Mouse (Mus musculus) neural tube, embryonic 13.5 days (tissue): ENCODE measurements around the gene Jade3. TPM values are rescaled to one million over a fixed set of nuclear protein-coding genes. Genes with fewer than 3 reads are reported as not detected.
"Not testable (repeated sequence)": the region's sequence is repeated elsewhere in the genome, so short reads cannot be mapped to it uniquely, and the experiment has no call there.

ENCODE experiments used
- ATAC-seq: fragments of 200-750 bp; cut with Nextera tagmentation; 2 replicates; pipeline ENCODE4 v1.8.0; 2017; ENCODE audit warnings: low read depth, mild to moderate bottlenecking, moderate TSS enrichment, moderate library complexity
- H3K27ac ChIP-seq: fragments of 300-500 bp; sonication (generic); replicated peaks from 2 replicates; pipeline ENCODE4 v1.5.1; 2015; ENCODE audit warnings: moderate library complexity, mild to moderate bottlenecking, inconsistent platforms
- H3K27me3 ChIP-seq: fragments of 300-500 bp; sonication (generic); 2 replicates; pipeline ENCODE4 v1.6.1; 2015; ENCODE audit warnings: mild to moderate bottlenecking, inconsistent platforms
- H3K36me3 ChIP-seq: fragments of 300-500 bp; sonication (generic); 2 replicates; pipeline ENCODE4 v1.6.1; 2015; ENCODE audit warnings: mild to moderate bottlenecking, inconsistent platforms
- H3K4me1 ChIP-seq: fragments of 300-500 bp; sonication (generic); replicated peaks from 2 replicates; pipeline ENCODE4 v1.6.1; 2015; ENCODE audit warnings: inconsistent platforms
- H3K4me2 ChIP-seq: fragments of 300-500 bp; sonication (generic); 2 replicates; pipeline ENCODE4 v1.6.1; 2015; ENCODE audit warnings: inconsistent platforms, mild to moderate bottlenecking, moderate library complexity
- H3K4me3 ChIP-seq: fragments of 300-500 bp; sonication (generic); 2 replicates; pipeline ENCODE4 v1.5.1; 2015; ENCODE audit warnings: mild to moderate bottlenecking, inconsistent platforms
- H3K9ac ChIP-seq: fragments of 300-500 bp; sonication (generic); 2 replicates; pipeline ENCODE4 v1.6.1; 2015; ENCODE audit warnings: moderate library complexity, mild to moderate bottlenecking, inconsistent platforms
- H3K9me3 ChIP-seq: fragments of 300-500 bp; sonication (generic); 2 replicates; pipeline ENCODE4 v1.6.1; 2016; ENCODE audit warnings: inconsistent platforms
- WGBS: fragments of 180-500 bp; shearing (Covaris S2); methylation state at CpG from one replicate; pipeline ENCODE4 v1.1.7; 2015; 5-methylcytosine and 5-hydroxymethylcytosine counted together
- polyA plus RNA-seq: library from polyadenylated mRNA; unstranded; fragments of >200 nt; fragmentation: Nextera tagmentation; extraction: Ambion mirVana; gene quantifications from 2 replicates; pipeline ENCODE4 v1.2.1, GENCODE M21; 2015

Jade3 gene
- polyA plus RNA-seq = 4.9 and 5.8 TPM in 2 replicates

DNA sequence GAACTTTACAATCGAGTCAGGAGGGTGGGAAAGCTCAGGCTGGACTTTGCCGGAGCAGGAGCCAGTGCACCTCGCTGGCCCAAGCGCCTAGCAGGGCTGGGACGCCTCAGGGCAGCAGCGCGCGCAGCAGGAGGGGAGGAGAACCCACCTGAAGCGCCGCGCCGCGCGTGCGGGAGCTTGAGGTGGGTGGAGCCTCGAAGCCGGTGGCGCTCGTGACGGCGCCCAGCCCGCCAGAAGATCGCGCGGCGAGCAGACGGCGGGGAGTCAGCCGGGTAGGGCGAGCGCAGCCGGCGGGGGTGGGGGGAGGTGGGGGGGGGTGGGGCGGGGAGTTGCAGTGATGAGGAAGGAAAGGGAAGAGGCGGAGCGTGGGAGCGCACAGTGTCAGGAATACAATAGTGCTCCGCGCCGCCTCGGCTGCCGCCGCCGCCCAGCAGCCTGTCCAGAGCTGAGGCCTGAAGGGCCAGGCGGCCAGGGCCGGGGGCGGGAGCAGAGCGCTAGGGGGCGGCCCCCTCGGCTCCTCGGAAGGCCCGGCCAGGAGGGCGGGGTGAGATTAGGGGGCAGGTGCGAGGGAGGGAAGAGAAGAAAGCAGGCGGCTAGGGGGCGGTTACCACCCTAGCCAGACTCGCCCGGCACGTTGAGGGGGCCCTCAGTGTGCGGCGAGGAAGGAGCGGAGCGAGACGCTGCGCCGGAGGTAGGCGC is at the start of gene Jade3:
Jade3 (plus strand) TSS at position 549 of the 699 bp plus-strand sequence.
- no peaks in the 10 kb centered on the region for H3K27me3 ChIP-seq
- peaks cover 8% of the 10 kb centered on the region for H3K4me1 ChIP-seq
- H3K36me3 ChIP-seq = peaks cover 3% of the 10 kb centered on the region; the same call in 1 of the 2 replicates
- WGBS = 26% methylated on average over 22 of the region's 67 CpGs
- no peaks in the 10 kb centered on the region for H3K9me3 ChIP-seq
- H3K4me2 ChIP-seq = peak within 1 kb of the TSS; percentile 59
- peak within 1 kb of the TSS; percentile 78 for H3K9ac ChIP-seq
- peak; percentile 97 for ATAC-seq
- H3K27ac ChIP-seq = peak within 1 kb of the TSS; percentile 89
- H3K4me3 ChIP-seq = peak within 1 kb of the TSS; percentile 62

DNA sequence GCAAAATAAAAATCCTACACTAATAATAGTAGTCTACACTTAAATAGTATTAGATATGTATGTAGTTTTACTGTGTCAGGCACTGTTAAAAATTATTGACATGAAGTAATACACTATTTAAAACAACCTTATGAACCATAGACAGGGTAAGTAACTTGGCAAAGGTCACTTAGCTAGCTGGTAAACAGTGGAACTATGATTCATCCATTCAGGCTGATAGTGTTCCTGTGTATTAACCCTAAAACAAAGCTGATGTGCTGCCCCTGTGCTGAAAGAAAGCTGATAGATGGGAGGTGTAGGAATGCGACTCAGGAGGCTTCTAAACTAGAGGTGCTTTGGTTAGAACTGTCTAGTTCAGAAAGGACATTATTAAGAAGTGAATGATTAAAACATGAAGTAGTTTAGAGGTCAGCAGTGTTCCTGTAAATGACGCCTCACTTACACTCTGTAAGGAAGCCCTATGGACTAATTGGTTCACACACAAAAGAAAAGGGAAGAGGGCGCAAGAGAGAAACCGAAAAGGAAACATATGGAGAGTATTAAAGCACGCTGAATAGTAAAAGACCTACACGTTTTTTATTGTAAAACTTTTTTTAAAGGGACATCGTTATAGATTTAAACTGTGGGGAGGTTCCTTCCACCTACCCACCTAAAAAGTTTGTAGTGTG is 46.0 kb upstream of the Jade3 start:
- H3K4me3 ChIP-seq = no peak overlapping the region
- 78% methylated on average over 7 of the region's 7 CpGs for WGBS
- ATAC-seq = no peak

DNA sequence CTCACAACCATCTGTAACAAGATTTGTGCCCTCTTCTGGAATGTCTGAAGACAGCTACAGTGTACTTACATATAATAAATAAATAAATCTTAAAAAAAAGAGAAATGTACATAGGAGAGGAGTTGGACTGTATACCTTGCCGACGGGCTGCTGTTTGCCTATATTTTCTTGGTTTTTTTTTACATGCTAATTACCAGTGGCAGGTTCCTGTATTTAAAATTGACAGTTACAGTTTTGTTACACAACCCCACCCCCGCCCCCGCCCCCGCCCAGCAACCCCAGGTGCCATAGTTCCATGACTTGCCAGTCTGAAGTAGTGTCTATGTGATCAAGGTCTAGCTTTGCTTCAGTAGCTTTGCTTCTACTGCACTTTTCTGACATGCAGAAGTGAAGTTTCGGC is 43.2 kb upstream of the Jade3 start:
- Histone ChIP-seq H3K4me1 (no peaks in the 10 kb centered on the region), H3K27me3 (no peaks in the 10 kb centered on the region), H3K4me2 (no peak overlapping the region), H3K9me3 (no peaks in the 10 kb centered on the region), H3K27ac (no peak overlapping the region), H3K4me3 (no peak overlapping the region), H3K36me3 (0 out of 2 replicates have a peak, but pooled peaks cover 5% of the 10 kb centered on the region), H3K9ac (no peak overlapping the region)
- ATAC-seq = no peak
- 90% methylated on average over 6 of the region's 6 CpGs for WGBS

More for the DNA sequence above, 46.0 kb upstream of the Jade3 start:
- no peak overlapping the region for H3K27ac ChIP-seq
- no peaks in the 10 kb centered on the region for H3K27me3 ChIP-seq
- no peak overlapping the region for H3K9ac ChIP-seq
- no peaks in the 10 kb centered on the region for H3K9me3 ChIP-seq
- no peaks in the 10 kb centered on the region for H3K4me1 ChIP-seq
- no peak overlapping the region for H3K4me2 ChIP-seq
- H3K36me3 ChIP-seq = 0 out of 2 replicates have a peak, but pooled peaks cover 5% of the 10 kb centered on the region

DNA sequence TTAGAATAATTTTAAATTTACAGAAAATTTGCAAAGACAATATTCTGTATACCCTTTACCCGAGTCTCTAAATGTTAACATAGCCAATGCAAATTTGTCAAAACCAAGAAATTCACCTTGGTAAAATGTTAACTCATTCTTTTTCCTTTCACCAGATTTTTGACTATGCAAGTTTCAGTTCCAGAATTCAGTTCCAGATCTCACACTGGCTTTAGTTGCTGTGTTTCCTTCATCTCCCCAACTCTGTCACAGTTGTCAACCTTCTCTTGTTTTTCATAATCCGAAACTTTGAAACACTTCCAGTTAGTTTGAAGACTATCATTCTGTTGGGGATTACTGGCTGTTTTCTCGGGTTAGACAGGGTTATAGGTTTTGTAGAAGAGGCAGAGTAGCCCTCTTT is 38.5 kb upstream of the Jade3 start:
- 79% methylated on average over 3 of the region's 3 CpGs for WGBS
- Histone ChIP-seq H3K4me2 (no peak overlapping the region), H3K9me3 (no peaks in the 10 kb centered on the region), H3K27ac (no peak overlapping the region), H3K4me3 (no peak overlapping the region), H3K4me1 (no peaks in the 10 kb centered on the region), H3K27me3 (no peaks in the 10 kb centered on the region), H3K36me3 (0 out of 2 replicates have a peak, but pooled peaks cover 5% of the 10 kb centered on the region), H3K9ac (no peak overlapping the region)
- ATAC-seq = no peak

DNA sequence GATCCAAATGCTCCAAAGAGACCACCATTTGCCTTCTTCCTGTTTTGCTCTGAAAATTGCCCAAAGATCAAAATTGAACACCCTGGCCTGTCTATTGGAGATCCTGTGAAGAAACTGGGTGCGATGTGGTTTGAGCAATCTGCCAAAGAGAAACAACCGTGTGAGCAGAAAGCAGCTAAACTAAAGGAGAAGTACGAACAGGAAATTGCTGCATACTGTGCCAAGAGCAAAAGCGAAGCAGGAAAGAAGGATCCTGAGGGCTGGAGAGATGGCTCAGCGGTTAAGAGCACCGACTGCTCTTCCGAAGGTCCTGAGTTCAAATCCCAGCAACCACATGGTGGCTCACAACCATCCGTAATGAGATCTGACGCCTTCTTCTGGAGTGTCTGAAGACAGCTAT is 33.5 kb upstream of the Jade3 start:
- not testable (repeated sequence) for H3K27ac ChIP-seq, H3K4me3 ChIP-seq, H3K27me3 ChIP-seq, H3K4me1 ChIP-seq, ATAC-seq, H3K9ac ChIP-seq, H3K4me2 ChIP-seq, H3K36me3 ChIP-seq, H3K9me3 ChIP-seq
- 88% methylated on average over 9 of the region's 9 CpGs for WGBS

DNA sequence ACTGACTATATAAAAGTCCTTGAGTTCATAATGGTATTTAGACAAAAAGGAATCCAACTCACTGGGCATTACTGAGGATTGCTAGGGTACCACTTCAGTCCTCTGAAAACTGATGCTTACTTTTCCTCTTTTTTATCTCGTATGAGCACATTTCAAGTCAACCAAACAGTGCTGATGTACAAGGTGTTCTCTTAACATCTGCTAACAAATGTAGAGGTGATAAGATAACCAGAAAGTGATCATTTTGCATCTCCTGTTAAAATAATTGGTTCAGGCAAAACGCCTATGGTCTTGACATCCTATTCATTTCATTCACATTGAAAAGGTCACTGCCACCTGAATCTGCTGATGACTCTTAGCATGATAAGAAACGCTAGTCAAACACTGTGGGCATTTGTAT is 32.5 kb upstream of the Jade3 start:
- Histone ChIP-seq H3K4me1 (no peaks in the 10 kb centered on the region), H3K27me3 (no peaks in the 10 kb centered on the region), H3K4me3 (no peak overlapping the region), H3K9ac (no peak overlapping the region), H3K27ac (no peak overlapping the region), H3K9me3 (no peaks in the 10 kb centered on the region), H3K4me2 (no peak overlapping the region), H3K36me3 (no peaks in the 10 kb centered on the region)
- ATAC-seq = no peak
- WGBS = 83% methylated on average over 3 of the region's 3 CpGs

DNA sequence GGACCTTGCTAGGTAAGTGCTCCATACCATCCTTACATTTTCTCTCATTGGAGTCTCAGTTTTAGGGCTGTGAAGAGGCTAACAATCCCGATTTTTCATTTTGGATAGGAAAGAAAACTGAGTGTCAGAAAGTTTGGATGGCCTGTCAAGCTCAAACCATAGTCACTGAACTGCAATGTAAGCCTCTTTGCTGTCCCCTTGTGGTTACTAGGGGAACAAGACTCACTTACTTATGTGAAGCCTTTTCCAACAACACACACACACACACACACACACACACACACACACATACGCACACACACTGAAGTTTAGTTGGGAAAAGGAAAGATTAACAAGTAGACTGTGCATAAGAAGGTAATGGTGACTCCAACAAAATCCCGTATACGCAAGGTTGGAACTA is 21.4 kb upstream of the Jade3 start:
- H3K4me2 ChIP-seq = no peak overlapping the region
- no peak for ATAC-seq
- no peak overlapping the region for H3K9ac ChIP-seq
- no peaks in the 10 kb centered on the region for H3K4me1 ChIP-seq
- H3K36me3 ChIP-seq = no peaks in the 10 kb centered on the region
- H3K4me3 ChIP-seq = no peak overlapping the region
- no peak overlapping the region for H3K27ac ChIP-seq
- no peaks in the 10 kb centered on the region for H3K27me3 ChIP-seq
- no peaks in the 10 kb centered on the region for H3K9me3 ChIP-seq
- 82% methylated on average over 4 of the region's 4 CpGs for WGBS

DNA sequence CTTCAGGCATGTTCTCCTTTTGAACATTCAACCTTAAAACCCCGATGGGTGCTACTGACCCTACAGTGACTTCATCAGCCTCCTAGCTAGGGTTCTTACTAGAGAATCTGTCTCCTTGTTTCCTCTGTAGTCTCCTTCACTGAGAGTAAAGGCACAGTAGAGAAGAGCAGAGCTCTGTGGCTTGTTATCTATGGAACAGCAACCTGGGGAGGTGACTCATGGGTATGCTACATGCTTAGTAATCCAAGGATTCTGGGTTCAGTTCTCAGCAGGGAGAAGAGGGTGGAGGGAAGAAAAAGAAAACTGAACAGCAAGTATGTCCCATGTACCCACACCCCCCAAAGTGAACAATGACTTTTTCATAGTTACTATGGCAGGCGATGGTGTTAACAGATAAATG is 18.6 kb upstream of the Jade3 start:
- Histone ChIP-seq H3K36me3 (no peaks in the 10 kb centered on the region), H3K9ac (no peak overlapping the region), H3K27ac (no peak overlapping the region), H3K4me3 (no peak overlapping the region), H3K9me3 (no peaks in the 10 kb centered on the region), H3K4me1 (no peaks in the 10 kb centered on the region), H3K27me3 (no peaks in the 10 kb centered on the region), H3K4me2 (no peak overlapping the region)
- ATAC-seq = no peak
- 100% methylated on average over 2 of the region's 2 CpGs for WGBS

DNA sequence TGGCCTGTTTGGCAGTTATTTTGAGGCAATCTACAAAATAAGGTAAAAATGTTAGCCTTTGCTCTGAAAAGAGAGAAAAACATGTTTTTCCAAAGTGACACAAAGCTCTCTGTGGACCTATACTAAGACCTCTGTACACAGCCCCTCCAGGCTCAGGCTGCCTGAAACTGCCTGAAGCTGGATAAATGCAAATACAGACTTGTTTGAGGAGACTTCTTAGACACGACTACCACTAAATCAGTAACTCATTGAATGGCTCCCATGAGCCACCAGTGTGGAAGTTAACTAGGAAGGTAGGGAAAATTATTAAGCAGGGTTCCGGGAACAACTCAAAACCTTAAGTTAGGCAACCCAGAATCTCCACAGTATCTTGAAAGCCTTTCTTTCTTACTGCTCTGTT is 17.8 kb upstream of the Jade3 start:
- H3K9ac ChIP-seq = no peak overlapping the region
- H3K27ac ChIP-seq = no peak overlapping the region
- no peak overlapping the region for H3K4me3 ChIP-seq
- ATAC-seq = no peak
- no peaks in the 10 kb centered on the region for H3K36me3 ChIP-seq
- H3K4me2 ChIP-seq = no peak overlapping the region
- no peaks in the 10 kb centered on the region for H3K9me3 ChIP-seq
- 67% methylated on average over 2 of the region's 2 CpGs for WGBS
- no peaks in the 10 kb centered on the region for H3K4me1 ChIP-seq
- no peaks in the 10 kb centered on the region for H3K27me3 ChIP-seq

DNA sequence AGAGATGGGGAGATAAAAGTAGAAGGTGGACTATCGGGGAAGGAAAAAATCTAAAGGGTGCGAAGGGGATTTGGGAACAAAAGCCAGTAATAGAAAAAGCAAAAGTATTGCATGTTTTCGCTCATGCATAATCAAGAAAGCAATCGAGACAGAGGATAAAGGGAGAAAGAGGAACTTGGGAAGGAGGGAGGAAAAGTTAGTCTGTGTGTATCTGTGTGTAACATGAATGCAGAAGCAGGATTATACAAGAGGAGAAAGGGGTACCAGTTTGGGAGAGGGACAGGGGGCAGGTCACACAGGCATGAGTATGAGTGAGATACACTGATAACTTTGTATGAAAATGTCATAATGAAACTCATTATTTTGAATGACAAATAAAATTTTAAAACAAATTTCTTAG is 14.1 kb upstream of the Jade3 start:
- WGBS = 91% methylated on average over 4 of the region's 4 CpGs
- no peak for ATAC-seq

DNA sequence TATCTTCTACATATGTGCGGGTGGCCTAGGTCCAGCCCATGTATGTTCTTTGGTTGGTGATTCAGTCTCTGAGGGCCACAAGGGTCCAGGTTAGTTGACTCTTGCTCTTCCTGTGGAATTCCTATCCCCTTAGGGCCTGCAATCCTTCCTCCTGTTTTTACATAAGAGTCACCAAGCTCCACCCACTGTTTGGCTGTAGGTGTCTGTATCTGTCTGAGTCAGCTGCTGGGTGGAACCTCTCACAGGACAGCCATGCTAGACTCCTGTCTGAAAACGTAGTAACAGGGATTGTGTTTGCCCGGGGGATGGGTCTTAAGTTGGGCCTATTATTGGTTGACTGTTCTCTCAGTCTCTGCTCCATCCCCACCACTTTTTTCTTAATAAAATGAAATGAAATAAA is 13.3 kb upstream of the Jade3 start:
- no peaks in the 10 kb centered on the region for H3K36me3 ChIP-seq
- no peak overlapping the region for H3K4me2 ChIP-seq
- H3K27me3 ChIP-seq = no peaks in the 10 kb centered on the region
- H3K9me3 ChIP-seq = no peaks in the 10 kb centered on the region
- no peak overlapping the region for H3K27ac ChIP-seq
- no peak overlapping the region for H3K4me3 ChIP-seq
- ATAC-seq = no peak
- no peak overlapping the region for H3K9ac ChIP-seq
- no peaks in the 10 kb centered on the region for H3K4me1 ChIP-seq
- 86% methylated on average over 3 of the region's 3 CpGs for WGBS

More for the DNA sequence above, 14.1 kb upstream of the Jade3 start:
- H3K4me3 ChIP-seq = no peak overlapping the region
- H3K4me2 ChIP-seq = no peak overlapping the region
- H3K27me3 ChIP-seq = no peaks in the 10 kb centered on the region
- no peaks in the 10 kb centered on the region for H3K4me1 ChIP-seq
- H3K27ac ChIP-seq = no peak overlapping the region
- no peak overlapping the region for H3K9ac ChIP-seq
- H3K36me3 ChIP-seq = no peaks in the 10 kb centered on the region
- no peaks in the 10 kb centered on the region for H3K9me3 ChIP-seq

DNA sequence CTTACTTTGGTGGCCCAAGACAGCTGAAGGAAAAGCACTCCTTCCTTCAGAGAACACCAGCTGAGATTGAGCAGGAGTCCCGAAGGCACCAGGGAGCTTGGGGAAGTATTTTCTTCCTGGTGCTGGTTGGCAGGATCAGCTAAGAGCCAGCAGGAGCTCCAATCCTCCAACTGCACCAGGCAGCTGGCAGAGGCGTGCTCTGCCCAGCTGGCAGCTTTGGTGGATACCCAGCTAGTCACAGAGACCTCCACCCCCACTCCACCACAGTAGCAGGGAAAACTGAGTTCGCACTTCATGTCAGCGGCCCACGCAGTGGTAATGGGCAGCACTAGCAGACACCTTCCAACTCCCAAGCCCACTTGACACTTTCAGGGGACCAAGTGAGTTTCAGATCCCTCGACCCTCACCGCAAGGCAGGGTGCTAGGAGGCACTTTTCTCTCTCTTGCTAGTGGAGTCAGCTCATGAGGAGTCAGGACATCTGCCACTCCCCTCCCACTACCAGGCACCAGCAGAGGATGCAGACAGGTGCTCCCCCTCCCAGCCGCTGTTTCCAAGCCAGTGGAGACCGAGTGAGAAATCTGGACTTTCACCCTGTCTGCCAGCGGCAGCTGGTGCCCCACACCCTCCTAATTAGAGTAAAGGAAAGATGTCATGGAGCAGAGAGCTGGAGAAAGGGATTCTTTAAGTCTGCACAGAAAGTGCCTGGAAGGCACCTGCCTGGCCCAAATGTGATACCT is 10.4 kb upstream of the Jade3 start:
- no peaks in the 10 kb centered on the region for H3K36me3 ChIP-seq
- H3K27me3 ChIP-seq = no peaks in the 10 kb centered on the region
- no peak overlapping the region for H3K4me3 ChIP-seq
- 65% methylated on average over 10 of the region's 10 CpGs for WGBS
- H3K27ac ChIP-seq = no peak overlapping the region
- H3K9ac ChIP-seq = no peak overlapping the region
- no peak overlapping the region for H3K4me2 ChIP-seq
- no peak for ATAC-seq
- no peaks in the 10 kb centered on the region for H3K4me1 ChIP-seq
- no peaks in the 10 kb centered on the region for H3K9me3 ChIP-seq
